Mouse (Mus musculus) bone marrow, adult 2 months (tissue): ENCODE measurements around the gene Camta2.

Experiments used
- CTCF ChIP-seq: fragments of 200-500 bp; IDR thresholded peaks from 2 replicates; pipeline ENCODE4 v1.5.1; 2011; ENCODE audit warnings: low read length, control low read depth; ENCODE audit not compliant: control insufficient read depth, insufficient read depth
- POLR2A ChIP-seq: fragments of 200-500 bp; IDR thresholded peaks from 2 replicates; pipeline ENCODE4 v1.6.1; 2011; ENCODE audit warnings: low read depth, mild to moderate bottlenecking, control low read depth, low read length, borderline replicate concordance; ENCODE audit not compliant: control insufficient read depth

DNA sequence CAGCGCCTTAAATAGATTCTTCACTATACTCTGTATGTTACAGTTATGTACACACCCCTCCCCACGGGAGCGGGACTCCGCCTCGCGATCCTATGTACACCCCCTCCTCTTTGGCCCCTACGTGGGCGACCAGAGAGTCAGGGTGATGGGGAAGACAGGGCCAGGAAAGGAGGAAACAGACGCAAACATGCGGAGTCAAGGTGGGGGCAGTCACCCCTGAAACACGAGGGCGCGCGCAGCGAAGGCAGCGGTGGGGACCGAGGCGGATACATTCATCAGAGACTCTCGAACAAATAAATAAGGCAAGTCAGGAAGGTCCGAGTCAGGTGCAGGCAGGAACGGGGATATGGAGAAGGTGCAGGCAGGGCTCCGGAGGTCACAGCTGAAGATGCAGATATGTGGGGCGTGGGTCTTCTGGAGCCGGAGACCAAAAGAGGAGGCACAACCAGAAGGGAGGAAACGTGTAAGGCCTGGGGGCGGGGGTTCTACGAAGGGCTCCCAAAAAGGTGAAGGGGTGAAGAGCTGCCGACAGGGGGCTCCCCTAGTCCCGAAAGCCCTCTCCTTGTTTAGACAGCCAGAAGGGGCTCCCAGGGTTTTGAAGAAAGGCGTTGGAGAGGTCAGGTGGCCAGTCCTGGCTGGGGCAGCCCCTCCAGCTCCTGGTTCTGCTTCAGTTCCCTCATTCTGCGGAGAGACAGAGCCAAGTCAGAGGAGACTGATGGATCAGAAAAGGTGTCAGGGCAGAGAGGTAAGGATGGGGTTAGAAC lies 18.1 kb downstream of the Camta2 start:
- TF ChIP-seq POLR2A (no peak), CTCF (peak; percentile 23; the same call in 1 of the 2 replicates)
